Mouse (Mus musculus) E14TG2a.4 (cell line): ENCODE results near the gene Znhit6.

Experiments
- H3K27me3 ChIP-seq: 2 replicates; pipeline ENCODE4 v1.6.1; 2014; ENCODE audit warnings: low read length, control low read depth; ENCODE audit not compliant: insufficient read depth
- H3K36me3 ChIP-seq: 2 replicates; pipeline ENCODE4 v1.6.1; 2014; ENCODE audit warnings: low read length, control low read depth; ENCODE audit not compliant: insufficient read depth
- H3K4me1 ChIP-seq: replicated peaks from 2 replicates; pipeline ENCODE4 v1.6.1; 2014; ENCODE audit warnings: low read depth, low read length, control low read depth
- H3K4me3 ChIP-seq: replicated peaks from 2 replicates; pipeline ENCODE4 v1.5.1; 2014; ENCODE audit warnings: mild to moderate bottlenecking, low read length
- H3K9me3 ChIP-seq: 2 replicates; pipeline ENCODE4 v1.6.1; 2014; ENCODE audit warnings: low read length, control low read depth
- CTCF ChIP-seq: conservative IDR thresholded peaks from 2 replicates; pipeline ENCODE4 v1.5.1; 2014; ENCODE audit warnings: low read length
- NANOG ChIP-seq: IDR thresholded peaks from 2 replicates; pipeline ENCODE4 v1.6.1; 2014; ENCODE audit warnings: borderline replicate concordance, low read length, mixed read lengths
- POU5F1 ChIP-seq: IDR thresholded peaks from 2 replicates; pipeline ENCODE4 v1.6.1; 2014; ENCODE audit warnings: low read length, borderline replicate concordance

Znhit6 gene

DNA sequence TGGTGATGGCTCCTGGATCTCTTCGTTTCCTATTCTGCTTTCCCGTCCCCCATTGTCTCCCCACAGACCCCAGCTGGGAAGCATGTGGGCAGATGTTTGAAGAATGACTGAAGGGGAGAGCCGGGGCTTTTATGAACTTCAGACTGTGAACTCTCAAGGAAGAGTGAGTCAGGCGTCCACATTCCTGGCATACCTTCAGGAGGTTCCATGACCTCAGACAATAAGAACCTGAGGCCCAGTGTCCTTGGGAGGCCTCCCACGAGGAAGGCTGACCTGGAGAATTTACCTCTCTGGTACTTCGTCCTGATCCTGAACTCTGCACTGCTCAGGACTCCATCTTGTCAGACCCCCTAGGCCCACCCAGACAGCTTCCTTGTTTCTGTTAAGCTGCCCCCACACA, 56.9 kb downstream of the Znhit6 start:
- H3K4me1 ChIP-seq: peaks cover 32% of the 10 kb centered on the region
- no peak for TF ChIP-seq CTCF
- TF ChIP-seq POU5F1: no peak
- TF ChIP-seq NANOG: peak; percentile 28; the same call in 1 of the 2 replicates
- no peaks in the 10 kb centered on the region for H3K36me3 ChIP-seq
- 0 out of 2 replicates have a peak, but pooled peaks cover 9% of the 10 kb centered on the region for H3K9me3 ChIP-seq
- H3K27me3 ChIP-seq: peaks cover 39% of the 10 kb centered on the region
- peak overlapping the region; percentile 49 for H3K4me3 ChIP-seq

DNA sequence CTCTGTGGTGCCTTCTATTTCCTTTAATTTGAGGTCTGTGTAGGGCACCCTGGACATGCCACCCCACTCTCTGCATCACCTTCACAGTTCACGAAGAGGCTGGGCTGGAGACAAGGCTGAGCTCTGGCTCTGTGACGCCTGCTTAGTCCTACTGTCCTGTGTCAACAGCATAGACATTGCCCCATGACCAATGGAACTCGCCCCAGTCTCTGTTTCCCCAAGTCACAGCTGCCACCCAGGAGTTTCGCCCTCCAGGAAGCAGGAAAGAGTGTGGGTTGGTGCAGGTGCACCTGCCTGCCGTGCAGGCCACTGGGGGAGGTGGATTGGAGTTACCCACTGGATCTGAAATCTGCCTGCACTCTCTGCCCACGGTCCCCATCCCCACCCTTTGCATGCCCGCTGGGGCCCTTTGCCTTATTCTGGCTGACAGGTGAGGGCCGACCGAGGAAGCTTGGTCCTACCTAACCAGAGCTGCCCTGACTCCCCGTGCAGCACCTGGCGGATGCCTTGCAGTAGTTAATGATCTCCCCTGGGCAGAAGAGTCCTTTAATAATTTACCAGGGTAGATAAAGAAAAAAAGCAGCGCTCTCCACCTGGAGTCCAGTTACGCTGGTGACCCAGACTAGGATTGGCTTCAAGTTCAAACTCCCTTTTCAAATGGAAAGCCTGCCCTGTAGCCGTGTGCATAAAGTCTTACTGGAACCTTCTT, 58.2 kb downstream of the Znhit6 start:
- no peak for TF ChIP-seq CTCF
- TF ChIP-seq POU5F1: no peak
- TF ChIP-seq NANOG: no peak
- no peak overlapping the region for H3K4me3 ChIP-seq
- H3K36me3 ChIP-seq: no peaks in the 10 kb centered on the region
- H3K9me3 ChIP-seq: 0 out of 2 replicates have a peak, but pooled peaks cover 9% of the 10 kb centered on the region
- H3K4me1 ChIP-seq: peaks cover 32% of the 10 kb centered on the region
- H3K27me3 ChIP-seq: peaks cover 52% of the 10 kb centered on the region

DNA sequence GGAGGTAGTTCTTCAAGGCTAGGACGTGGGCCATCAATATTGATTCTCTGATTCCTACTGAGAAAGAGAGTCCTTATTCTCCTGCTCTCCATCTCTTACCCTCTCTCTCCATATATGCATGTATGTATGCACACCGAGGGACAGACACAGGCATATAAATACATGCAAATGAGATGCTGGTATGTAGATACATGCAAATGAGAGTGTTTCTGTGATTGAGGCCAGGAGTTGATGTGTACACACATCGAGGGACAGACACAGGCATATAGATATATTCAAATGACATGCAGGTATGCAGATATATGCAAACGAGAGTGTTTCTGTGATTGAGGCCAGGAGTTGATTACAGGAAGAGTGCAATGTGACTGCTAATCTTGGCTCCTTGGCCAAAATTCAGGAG, 64.2 kb downstream of the Znhit6 start:
- Histone ChIP-seq H3K27me3 (peaks cover 34% of the 10 kb centered on the region), H3K36me3 (no peaks in the 10 kb centered on the region), H3K4me3 (no peak overlapping the region), H3K4me1 (peaks cover 16% of the 10 kb centered on the region), H3K9me3 (no peaks in the 10 kb centered on the region)
- TF ChIP-seq CTCF (no peak), NANOG (no peak), POU5F1 (no peak)

DNA sequence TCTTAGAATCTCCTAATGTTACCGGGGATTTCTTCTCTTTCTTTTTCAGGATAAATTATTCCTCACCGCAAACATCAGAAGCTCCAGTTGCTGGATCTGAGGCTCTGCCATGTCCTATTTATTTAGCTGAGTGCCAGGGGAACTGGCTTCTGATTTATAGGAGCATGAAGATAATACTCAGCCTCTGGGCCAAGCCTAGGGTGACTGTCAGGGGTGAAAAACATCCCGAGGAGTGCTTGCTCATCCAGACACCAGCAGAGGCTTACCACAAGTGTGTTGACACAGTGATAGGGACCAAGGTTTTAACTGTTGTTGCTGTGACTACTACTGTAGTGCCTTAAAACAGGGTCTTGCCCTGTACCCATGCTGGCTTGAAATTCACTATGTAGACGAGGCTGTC, 64.6 kb downstream of the Znhit6 start:
- Histone ChIP-seq H3K36me3 (no peaks in the 10 kb centered on the region), H3K4me1 (peaks cover 16% of the 10 kb centered on the region), H3K4me3 (no peak overlapping the region), H3K9me3 (no peaks in the 10 kb centered on the region), H3K27me3 (peaks cover 31% of the 10 kb centered on the region)
- no peak for TF ChIP-seq CTCF
- no peak for TF ChIP-seq POU5F1
- no peak for TF ChIP-seq NANOG

DNA sequence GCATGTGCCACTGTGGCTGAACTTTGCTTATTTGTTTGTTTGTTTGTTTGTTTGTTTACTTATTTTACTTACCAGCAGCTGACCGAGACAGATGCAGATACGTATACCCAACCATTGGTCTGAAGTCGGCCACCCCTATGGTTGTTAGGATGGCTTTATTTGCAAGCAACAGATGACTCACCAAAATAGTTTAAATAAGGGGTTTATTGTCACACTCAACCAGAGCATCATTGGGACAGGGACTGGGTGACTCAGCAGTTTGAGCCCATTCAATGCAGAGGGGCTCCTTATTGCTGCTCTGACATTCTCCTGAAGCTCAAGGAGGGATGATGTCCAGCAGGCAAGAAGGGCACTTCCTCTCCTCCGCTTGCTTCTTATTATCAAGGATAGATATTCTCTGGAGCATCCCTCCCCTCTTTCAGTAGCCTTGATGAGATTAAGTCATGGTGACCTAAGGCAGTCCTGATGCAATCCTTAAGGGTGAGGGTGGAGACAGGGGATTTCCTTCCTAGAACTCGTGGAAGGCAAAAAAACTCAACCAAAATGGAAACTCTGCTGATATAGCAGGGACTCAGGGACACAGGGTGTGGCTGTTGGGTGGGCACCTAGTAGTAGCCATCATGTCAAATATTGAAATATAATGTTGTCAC, 65.2 kb downstream of the Znhit6 start:
- no peaks in the 10 kb centered on the region for H3K9me3 ChIP-seq
- H3K4me1 ChIP-seq: peaks cover 16% of the 10 kb centered on the region
- no peak for TF ChIP-seq NANOG
- TF ChIP-seq CTCF: no peak
- TF ChIP-seq POU5F1: no peak

DNA sequence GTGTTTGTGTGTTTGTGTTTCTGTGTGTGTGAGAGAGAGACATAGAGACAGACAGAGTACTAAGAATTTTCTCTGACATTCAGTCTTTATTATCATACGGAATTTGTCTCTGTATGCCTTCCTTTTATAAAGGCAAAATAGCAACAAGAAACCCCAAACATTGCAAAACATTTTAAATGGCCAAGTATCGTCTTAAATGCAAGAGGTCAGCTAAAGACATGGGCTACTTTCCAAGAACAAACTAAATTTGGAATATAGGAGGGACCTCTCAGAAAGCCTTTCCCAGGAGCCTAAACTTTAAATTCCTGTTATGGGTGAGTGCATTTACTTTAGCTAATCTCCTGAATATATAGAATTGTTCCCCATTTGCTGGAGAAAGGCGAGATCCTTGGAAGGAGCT, 65.9 kb downstream of the Znhit6 start:
- Histone ChIP-seq H3K9me3 (no peaks in the 10 kb centered on the region), H3K27me3 (peaks cover 27% of the 10 kb centered on the region), H3K4me1 (peaks cover 16% of the 10 kb centered on the region), H3K4me3 (no peak overlapping the region), H3K36me3 (no peaks in the 10 kb centered on the region)
- TF ChIP-seq POU5F1: no peak
- no peak for TF ChIP-seq CTCF
- TF ChIP-seq NANOG: no peak

More for the DNA sequence above, 65.2 kb downstream of the Znhit6 start:
- Histone ChIP-seq H3K27me3 (peaks cover 28% of the 10 kb centered on the region), H3K4me3 (no peak overlapping the region), H3K36me3 (no peaks in the 10 kb centered on the region)

DNA sequence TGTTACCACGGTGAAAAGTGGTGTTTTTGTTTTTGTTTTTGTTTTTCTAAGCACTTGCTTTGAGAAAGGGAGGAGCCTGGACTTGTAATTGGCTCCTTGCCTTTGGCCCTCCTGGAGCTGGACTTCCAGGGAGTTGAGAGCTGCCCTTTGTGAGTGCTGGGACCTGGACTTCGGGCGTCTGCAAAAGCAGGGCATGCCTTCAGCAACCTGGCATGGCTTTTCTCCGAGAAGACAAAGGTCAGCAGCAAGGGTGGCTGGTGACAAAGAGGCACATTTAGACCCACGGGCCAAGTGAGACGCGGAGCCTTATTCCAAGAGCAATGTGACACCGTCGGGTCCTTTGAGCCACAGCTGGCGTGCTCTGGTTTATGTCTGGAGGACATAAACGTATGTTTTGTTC, 66.9 kb downstream of the Znhit6 start:
- H3K4me3 ChIP-seq: no peak overlapping the region
- peaks cover 24% of the 10 kb centered on the region for H3K4me1 ChIP-seq
- no peak for TF ChIP-seq CTCF
- no peak for TF ChIP-seq POU5F1
- TF ChIP-seq NANOG: no peak
- H3K27me3 ChIP-seq: peaks cover 32% of the 10 kb centered on the region
- H3K9me3 ChIP-seq: no peaks in the 10 kb centered on the region
- peaks cover 8% of the 10 kb centered on the region for H3K36me3 ChIP-seq

DNA sequence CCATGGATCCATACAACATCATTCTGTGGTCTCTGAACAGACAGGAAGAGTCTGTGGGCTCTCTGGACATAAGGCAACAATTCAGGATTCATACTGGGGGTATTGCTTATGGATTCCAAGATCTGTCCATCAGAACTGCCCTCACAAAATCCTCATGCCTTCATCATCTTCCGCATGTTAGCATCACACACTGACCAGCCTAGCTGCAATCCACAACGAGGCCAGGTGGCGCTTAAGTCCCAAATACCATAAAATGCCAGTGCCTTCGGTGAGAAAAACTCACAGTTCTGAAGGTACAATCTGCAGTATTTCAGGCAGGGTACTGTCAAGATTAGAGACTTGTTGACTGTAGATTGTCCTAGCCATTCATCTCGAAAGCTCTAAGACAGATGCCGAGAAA, 69.5 kb downstream of the Znhit6 start:
- H3K4me3 ChIP-seq: no peak overlapping the region
- TF ChIP-seq CTCF (no peak), POU5F1 (no peak), NANOG (no peak)

More for the DNA sequence above, 69.5 kb downstream of the Znhit6 start:
- Histone ChIP-seq H3K4me1 (peaks cover 44% of the 10 kb centered on the region), H3K36me3 (peaks cover 13% of the 10 kb centered on the region), H3K27me3 (peaks cover 41% of the 10 kb centered on the region), H3K9me3 (no peaks in the 10 kb centered on the region)
